Mouse (Mus musculus) c-Kit-positive CD71-positive TER-119-negative erythroid progenitor cells, embryonic 14.5 days (primary cell): ENCODE results near the gene Zbtb4.

ENCODE experiments used
- DNase-seq: peaks from one replicate; pipeline ENCODE4 v3.0.0-alpha.2; 2013; ENCODE audit warnings: low read depth

Zbtb4 gene

DNA sequence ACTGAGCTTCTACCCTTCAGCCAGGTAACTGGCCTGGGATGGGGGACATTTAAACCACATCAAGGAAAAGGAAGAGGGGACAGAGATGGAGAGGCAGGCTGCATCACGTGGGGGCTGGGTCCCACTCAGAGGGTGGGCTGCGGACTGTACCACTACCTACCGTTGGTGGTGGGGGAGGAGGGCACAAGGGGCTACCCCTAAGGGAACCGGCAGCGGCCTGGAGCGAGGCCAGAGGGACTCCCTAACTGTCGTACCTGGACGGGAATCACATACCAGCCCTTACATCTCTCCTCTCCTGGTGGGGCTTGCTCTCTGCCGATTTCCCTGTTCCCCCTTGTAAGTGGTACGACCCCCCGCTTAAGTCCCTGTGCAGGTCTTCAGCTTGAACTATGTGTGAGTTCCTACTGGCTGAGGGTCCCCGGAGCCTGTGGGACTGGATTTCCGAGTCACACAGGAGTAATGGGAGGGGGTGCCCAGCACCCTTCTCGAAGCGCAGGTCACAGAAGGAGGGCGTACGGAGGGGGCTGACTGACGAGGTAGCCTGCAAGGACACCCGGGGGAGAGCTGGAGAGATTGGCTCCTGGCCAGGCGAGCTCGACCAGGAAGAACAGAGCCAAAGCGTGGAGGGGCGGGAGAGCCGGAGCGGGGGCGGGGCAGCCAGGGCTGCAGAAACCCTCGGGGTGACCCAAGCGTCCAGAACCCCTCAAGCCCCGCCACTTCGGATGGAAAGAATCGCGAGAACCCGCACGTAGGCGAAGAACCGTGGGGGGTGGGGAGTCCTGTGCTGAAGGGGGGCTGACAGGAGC is 34.9 kb downstream of the Zbtb4 start:
- no peak for DNase-seq

DNA sequence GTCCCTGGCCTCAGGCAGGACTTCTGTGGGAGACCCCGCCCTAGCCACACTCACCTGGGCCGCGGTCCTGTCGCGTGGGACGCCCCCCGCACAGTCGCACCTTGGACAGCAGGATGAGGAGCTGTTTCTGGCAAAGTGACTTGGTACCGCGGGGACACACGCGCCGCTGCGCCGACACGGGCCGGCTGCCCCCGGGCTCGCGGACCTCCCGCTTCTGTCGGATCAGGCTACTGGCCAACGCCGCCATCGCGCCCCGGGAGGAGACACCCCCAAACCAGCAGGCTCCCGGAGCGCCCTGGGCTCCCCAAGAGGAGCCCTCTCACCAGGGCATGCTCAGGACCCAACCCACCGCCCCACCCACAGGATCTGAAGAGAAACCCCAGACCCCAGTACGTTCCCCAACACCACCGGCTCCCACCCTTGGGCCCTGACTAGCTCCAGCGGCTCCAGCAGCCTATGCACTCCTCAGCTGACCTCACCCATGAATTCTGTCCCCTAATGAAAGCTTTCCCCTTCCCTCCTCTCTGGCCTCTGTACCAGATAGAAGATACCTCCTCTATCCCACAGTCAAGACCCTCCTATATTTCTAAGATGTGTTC is 35.8 kb downstream of the Zbtb4 start, which contains the start of gene Fgf11:
Gene Fgf11, minus strand, starts transcription at position 479 of the 599 bp plus-strand sequence.
- no peak for DNase-seq

DNA sequence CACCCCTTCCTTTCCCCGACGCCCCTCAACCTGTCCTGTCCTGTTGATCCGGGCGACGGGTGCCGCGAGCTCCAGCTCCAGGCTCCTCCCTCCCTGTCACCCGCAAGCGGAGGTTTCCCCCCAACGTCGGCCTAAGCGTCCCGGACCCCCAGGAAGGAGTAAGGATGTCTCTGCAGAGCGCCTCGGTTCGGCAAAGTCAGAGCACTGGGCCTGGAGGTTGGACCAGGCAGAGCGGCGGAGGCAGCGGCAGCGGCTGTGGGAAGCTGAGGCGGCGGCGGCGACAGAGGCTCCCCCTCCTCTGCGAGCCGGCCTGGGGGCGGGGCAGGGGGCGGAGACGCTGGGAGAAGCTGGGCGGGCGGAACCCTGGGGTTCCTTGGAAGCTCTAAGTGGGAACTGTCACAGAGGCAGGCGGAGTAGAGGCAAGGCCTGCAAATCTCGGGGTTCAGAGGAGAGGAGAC is 37.0 kb downstream of the Zbtb4 start:
- DNase-seq = peak; percentile 34

DNA sequence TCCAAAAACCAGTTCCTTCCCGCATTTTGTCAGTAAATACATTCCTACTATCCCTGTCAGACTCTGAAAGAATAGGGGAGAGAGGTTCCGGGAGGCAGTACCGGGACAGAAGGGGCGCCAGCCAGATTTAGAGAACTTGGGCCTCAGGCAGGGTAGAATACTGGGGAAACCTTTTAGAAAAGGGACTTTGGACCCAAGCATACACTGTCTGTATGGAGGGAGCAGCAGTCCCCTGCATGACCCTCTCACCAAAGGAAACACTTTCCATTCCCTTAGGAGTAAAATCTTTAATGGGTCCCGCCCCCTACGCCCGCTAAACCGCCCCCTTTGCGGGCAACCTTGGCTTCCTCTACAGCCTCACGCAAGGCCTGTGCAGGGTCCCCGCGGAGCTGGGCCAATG is 37.6 kb downstream of the Zbtb4 start:
- DNase-seq = no peak

DNA sequence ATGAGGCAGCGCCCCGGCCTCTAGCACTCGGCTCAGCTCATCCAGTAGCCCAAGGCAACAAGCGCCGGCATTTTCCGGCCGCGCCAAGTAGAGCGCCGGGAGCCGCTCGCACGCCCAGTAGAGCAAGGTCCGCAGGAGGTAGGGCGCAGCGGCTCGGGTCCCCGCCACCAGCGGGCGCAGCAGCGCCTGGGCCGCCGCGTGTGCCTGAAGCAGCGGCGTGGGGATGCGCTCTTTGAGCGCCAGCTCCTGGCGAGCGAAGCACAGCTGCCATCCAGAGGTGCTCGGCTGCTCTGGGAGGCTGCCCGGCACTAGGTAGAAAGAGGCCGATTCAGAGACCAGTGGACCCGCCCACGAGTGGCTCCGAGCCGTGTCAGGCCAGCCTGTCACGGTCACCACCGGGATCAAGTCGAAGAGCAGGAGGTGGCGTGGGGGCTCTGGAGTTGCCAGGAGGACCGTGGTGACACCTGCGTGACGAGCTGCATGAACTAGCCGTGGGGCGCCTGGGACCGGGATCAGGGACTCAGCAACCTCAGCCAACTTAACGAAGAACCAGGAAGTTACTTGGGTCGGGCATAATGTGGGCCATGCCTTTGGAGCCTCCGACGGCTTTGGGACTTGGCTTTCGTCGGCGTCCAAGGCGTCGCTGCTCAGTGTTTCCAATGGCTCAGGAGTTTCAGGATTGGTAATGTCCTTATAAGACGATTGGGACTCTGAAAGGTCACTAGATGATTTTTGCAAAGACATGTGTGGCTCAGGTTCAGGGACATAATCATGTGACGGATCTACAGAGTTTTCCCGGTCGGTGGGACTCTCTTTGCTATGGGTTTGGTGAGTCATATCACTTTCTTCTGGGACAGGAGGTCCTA is 38.3 kb downstream of the Zbtb4 start:
- DNase-seq = peak; percentile 42

DNA sequence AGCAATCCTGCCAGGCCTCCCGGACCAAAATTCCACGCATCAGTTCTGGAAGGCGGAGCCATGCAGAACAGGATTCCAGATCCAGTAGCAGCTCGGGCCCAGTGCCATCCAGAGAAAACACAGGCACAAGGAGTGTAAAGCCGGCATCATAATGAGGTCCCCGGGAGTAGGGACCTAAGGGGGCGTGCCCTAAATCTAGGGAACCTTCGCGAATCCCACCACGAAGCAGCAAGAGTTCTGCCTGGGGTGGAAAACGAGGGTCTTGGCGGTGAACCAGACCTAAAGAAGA is 38.9 kb downstream of the Zbtb4 start:
- DNase-seq = no peak

DNA sequence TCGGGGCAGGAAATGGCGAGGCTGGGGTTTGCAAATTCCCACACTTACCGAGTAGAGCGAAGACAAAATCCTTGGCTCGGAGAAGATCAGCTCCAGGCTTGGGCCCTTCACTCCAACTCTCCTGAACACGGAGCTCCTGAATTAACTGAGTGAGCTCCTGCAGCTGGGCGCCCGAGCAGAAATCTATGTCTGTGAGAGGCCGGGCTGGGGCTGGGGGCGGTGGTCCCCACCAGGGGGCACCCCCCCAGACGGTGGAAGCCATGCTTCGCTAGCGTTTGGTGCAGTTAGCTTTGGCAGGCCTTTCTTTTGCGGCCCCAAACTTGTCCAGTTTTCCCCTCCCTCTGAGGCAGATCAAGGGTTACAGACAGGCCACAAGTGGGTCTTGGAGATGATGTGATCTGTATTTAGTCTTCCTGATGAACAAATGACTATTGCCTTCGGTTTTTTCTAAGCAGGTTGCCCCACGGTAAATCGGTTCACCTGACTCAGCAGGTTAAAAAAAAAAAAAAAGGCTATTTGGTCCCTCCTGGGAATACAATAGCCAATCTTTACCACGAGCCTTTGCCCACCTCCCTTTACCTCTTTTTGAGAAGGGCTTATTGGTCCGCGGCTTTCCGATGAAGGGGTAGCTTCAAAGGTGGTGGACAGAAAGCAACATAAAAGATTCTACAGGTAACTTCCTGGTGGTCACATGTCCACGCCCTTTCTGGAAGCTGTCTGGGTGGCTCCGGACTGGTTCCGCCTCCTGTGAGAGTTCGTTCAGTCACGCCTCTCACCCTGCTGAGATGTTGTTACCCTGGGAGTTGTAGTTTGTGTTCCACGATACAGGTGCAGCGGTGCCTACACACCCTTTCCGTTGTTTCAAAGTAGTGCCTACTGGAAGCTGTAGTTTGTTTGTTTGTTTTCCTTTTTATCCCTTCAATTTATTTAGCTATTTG is 39.5 kb downstream of the Zbtb4 start, which contains the start of gene Tmem102:
Gene Tmem102, minus strand, starts transcription at position 653 of the 938 bp plus-strand sequence.
- DNase-seq = no peak

DNA sequence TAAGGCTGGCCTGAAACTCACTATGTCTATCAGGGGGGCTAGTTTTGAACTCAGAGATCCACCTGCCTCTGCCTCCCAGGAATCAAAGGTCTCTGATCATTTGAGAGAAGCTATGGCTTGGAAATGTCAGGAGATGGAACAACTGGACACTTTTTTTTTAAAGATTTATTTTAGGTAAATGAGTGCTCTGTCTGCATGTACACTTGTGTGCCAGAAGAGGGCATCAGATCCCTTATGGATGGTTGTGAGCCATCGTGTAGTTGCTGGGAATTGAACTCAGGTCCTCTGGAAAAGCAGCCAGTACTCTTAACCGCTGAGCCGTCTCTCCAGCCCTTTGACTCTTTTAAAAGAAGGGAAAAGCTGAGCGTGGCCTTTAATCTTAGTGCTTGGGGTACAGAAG is 40.7 kb downstream of the Zbtb4 start:
- DNase-seq = no peak

DNA sequence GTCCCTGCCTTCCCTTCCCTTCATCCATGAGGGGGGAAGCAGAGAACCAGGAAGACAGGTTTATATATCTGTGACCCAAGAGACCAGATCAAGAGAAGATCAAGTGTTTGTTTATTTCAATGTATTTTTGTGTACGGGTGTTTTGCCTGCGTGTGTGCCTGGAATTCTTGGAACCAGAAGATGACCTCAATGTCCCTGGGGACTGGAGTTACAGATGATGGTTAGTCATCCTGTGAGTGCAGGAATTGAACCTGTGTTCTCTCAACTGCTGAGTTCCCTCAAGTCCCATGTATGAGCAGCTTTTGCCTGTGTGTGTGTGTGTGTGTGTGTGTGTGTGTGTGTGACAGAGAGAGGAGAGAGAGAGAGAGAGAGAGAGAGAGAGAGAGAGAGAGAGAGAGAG is 41.9 kb downstream of the Zbtb4 start:
- no peak for DNase-seq

DNA sequence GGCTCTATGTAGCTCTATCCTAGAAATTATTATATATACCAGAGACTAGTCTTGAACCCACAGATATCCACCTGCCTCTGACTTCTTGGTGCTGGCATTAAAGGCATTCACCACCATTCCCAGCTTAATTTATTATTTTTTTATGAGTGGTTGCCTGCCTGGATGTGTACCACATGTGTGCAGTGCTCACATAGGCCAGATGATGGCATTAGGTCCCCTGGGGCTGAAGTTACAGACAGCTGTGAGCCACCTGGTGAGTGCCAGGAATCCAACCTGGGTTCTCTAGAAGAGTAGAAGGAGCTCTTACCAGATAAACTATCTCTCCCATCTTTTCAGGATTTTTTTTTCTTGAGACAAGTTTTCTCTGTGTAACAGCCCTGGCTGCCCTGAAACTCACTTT is 44.6 kb downstream of the Zbtb4 start:
- no peak for DNase-seq

DNA sequence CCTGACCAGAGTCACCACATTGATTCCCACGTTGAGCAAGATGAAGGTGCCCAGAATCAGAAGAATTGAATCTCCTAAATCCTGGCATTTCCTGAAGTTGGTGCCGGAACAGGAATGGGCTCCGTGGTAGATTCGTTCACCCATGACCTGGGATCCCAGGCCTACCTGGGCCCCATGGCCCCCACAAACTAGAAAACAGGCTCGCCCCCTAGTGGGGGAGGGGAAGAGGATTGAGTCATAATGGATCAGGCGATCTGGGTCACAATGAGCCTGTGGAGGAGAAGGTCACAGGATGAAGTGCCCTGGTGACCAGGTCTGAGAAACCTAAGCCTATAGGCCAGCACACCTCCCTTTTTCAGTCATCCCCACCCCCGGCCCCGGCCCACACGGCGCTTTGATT is 49.4 kb downstream of the Zbtb4 start, which contains the start of gene Gm39566:
Gene Gm39566, minus strand, starts transcription at position 144 of the 400 bp plus-strand sequence.
- no peak for DNase-seq

DNA sequence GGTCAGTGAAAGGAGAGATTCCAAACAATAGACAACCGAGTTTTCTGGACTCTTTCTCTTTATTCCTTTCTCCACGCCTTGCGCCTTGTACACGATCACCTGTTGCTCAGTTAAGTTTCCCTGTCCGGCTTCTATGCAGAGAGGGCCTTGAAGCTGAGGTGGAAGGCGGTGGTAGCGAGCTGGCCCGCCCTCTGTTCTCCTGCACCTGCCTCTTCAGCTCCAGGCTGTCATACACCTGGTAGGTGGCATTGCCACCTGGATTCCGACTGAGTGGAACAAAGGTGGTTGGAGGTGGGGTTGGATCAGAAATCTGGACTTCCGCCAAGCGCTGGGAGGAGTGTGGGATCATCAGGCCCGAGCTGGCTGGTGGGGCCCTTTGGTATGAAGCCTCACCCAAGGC is 50.8 kb downstream of the Zbtb4 start:
- no peak for DNase-seq

DNA sequence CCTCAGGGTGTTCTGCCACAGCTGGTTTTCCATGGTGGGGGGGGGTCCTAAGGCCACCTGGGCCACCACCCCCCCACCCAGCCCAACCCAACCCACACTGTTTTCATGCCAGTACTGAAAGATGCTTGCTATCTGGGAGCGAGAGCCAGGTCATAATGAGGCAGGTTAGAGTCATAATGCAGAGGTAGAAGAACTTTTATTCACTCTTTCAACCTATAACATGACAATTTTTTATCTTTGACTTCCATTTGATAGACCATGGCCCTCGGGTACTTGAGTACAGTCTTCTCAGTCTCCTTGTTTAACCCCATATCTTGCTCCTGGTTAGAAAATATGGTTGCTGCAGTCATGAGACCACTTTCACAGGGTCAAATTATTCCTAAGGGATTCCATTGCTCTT is 52.7 kb downstream of the Zbtb4 start, which contains the start of gene Spem2:
Gene Spem2, minus strand, starts transcription at position 101 of the 400 bp plus-strand sequence.
- no peak for DNase-seq

DNA sequence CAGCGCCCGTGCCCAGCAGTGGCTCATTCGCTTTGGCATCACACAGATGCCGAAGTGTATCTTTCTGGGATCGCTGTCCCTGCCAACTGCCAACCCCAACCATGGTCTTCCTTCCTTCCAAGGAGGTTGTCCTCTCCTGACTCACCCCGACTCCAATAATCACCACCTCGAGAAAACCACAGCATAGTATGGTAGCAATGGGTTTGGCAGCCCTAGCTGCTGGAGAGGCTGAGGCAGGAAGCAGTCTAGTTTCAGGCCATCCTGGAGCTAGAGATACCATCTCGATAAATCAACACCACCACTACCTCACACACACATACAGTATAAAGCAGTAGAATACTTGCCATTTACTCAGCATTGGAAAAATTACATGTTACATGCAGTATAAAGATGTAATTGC is 53.2 kb downstream of the Zbtb4 start:
- no peak for DNase-seq

DNA sequence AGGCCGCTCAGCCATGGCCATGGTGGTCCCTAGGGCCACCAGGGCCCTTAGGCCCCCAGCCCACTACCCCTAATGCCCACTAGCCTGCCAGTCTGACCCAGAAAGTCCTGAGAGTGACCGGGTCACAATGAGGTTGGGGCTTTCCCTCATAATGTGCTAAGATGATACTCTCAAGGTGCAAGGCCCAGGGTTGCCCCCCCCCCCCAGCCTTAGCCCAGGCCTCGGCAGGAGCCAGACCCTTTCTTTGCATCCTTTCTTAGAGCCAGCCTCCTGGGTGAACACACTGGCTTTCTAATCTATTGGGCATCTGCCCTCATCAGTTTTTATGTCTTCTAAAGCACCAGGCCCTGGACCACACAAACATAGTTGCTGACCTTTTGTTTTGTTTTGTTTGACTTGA is 56.4 kb downstream of the Zbtb4 start, which contains the start of gene Spem1:
Gene Spem1, minus strand, starts transcription at position 101 of the 400 bp plus-strand sequence.
- no peak for DNase-seq

DNA sequence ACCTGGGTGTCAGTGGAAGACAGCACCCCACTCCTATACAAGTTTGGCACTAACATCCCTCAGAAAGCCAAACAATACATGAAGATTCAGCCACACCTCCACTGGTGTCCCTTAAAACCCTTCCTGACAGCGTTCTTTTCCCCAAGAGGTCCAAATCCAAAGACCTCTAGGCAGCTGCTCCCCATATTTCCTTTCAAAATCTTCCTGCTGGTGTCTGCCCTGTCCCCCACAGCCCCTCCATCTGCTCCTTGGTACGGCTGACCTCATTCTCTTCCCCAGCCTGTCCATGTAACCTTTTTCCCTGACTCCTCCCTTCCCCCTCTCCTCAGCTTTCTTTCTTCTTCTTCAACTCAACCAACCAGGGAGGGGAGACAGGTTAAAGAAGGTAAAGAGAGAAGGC is 57.7 kb downstream of the Zbtb4 start:
- no peak for DNase-seq

DNA sequence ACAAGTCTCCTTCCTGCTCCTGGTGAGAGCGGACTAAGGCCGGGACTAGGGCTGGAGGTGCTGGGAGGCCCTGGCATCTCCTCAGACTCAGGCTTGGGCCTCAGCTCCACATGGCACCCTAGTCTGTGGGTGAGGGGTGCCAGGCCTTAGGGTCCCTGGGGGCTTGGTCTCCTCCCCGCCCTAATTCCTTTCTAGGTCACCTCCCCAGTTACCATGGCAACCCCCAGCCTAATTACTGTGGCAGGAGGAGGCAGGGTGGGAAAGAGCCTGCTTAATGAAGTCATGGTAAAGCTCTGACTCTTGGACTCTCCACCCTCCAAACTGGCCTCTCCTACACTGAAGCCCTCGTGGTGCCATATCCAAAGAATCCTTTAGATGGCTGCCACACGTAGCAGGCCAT is 63.1 kb downstream of the Zbtb4 start:
- DNase-seq = no peak

DNA sequence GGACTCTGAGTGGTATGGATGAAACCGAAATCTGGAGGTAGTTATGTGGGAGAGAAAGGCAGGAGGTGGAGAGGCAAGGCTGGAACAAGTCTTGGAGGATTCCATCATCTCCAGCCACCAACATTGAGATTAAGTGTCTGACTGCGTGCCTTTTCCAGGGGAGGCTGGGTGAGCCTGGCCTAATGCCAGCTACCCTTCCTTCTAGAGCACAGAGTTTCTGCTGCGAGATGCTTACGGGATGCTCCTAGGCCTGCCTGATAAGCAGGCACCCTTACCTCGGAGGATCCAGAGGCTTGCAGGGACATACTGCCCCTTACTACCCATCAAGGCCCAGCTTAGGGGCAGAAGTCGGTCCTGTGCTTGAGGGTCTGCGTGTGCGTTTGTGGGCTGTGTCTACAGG is 67.8 kb downstream of the Zbtb4 start:
- no peak for DNase-seq
